Mouse (Mus musculus) bone marrow, adult 2 months (tissue): ENCODE measurements around the gene Rad50.

ENCODE experiments used
- CTCF ChIP-seq: fragments of 200-500 bp; IDR thresholded peaks from 2 replicates; pipeline ENCODE4 v1.5.1; 2011; ENCODE audit warnings: low read length, control low read depth; ENCODE audit not compliant: control insufficient read depth, insufficient read depth
- POLR2A ChIP-seq: fragments of 200-500 bp; IDR thresholded peaks from 2 replicates; pipeline ENCODE4 v1.6.1; 2011; ENCODE audit warnings: low read depth, mild to moderate bottlenecking, control low read depth, low read length, borderline replicate concordance; ENCODE audit not compliant: control insufficient read depth

DNA sequence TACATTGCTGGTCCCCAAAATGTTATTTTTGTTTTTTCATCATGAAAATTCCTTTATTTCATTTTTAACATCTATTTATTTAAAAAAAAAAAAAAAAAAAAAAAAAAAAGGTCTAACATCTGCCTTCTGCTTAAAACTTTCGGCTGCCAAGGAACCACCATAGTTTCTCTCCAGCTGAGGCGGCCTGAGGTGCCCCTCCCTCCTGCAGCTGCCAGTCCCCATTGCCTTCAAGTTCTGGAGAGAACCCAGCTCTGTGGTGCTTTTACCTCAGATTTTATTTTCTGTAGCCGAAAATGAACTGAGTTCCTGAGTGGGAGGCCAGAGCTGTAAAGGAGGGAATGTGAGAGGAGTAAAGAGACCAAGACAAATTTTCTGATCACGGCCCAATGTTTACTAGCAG is 42.2 kb upstream of the Rad50 start:
- no peak for TF ChIP-seq CTCF
- no peak for TF ChIP-seq POLR2A
